Mouse (Mus musculus): Measurements from ENCODE around the gene Gtf2h1. TPM values are rescaled to one million over a fixed set of nuclear protein-coding genes. Genes with fewer than 3 reads are reported as not detected.

Gtf2h1 gene
- polyA plus RNA-seq, 1 experiment: 4.7 TPM

GRCm38 (mm10) chr7:46840787-46841525 is 45.1 kb downstream of the Gtf2h1 start, which contains the start of gene Ldha:
Gene Ldha (plus strand): TSS chr7:46841475.
- DNase-seq (ENCODE audit: low read depth in 1 of 2, low spot score in 2 of 2): no peak
- H3K27ac ChIP-seq (ENCODE audit: insufficient read depth, low read length): no peak within 1 kb of the TSS
- 65% methylated on average over 6 of the region's 6 CpGs for WGBS

GRCm38 (mm10) chr7:46842278-46842677 is 46.4 kb downstream of the Gtf2h1 start:
- Histone ChIP-seq H3K36me3 (ENCODE audit: control insufficient read depth, insufficient read depth, low read length) (no peaks in the 10 kb centered on the region), H3K27me3 (ENCODE audit: control insufficient read depth, insufficient read depth, low read length) (no peaks in the 10 kb centered on the region), H3K4me1 (ENCODE audit: control insufficient read depth, insufficient read depth, insufficient read length) (peaks cover 6% of the 10 kb centered on the region; the same call in 1 of the 2 replicates), H3K27ac (ENCODE audit: insufficient read depth, low read length) (no peak overlapping the region), H3K4me3 (ENCODE audit: extremely low read depth, insufficient read depth, insufficient read length) (no peak overlapping the region)
- 79% methylated on average over 5 of the region's 5 CpGs for WGBS
- DNase-seq (ENCODE audit: low read depth in 1 of 2, low spot score in 2 of 2): no peak
- TF ChIP-seq POLR2A (IDR thresholded peaks at IDR 0.05; ENCODE audit: low read depth, low read length): no peak

More at GRCm38 (mm10) chr7:46840787-46841525, 45.1 kb downstream of the Gtf2h1 start, which contains the start of gene Ldha:
- no peak within 1 kb of the TSS for H3K4me3 ChIP-seq (ENCODE audit: extremely low read depth, insufficient read depth, insufficient read length)
- no peaks in the 10 kb centered on the region for H3K36me3 ChIP-seq (ENCODE audit: control insufficient read depth, insufficient read depth, low read length)
- peaks cover 6% of the 10 kb centered on the region; the same call in 1 of the 2 replicates for H3K4me1 ChIP-seq (ENCODE audit: control insufficient read depth, insufficient read depth, insufficient read length)
- TF ChIP-seq CTCF (IDR thresholded peaks at IDR 0.05; ENCODE audit: extremely low read depth, insufficient read depth, insufficient read length, insufficient replicate concordance) (no peak), POLR2A (IDR thresholded peaks at IDR 0.05; ENCODE audit: low read depth, low read length) (no peak)
- H3K27me3 ChIP-seq (ENCODE audit: control insufficient read depth, insufficient read depth, low read length): no peaks in the 10 kb centered on the region

GRCm38 (mm10) chr7:46843576-46843975 is 47.7 kb downstream of the Gtf2h1 start:
- no peak overlapping the region for H3K27ac ChIP-seq (ENCODE audit: insufficient read depth, low read length)
- H3K36me3 ChIP-seq (ENCODE audit: control insufficient read depth, insufficient read depth, low read length): peaks cover 5% of the 10 kb centered on the region
- no peaks in the 10 kb centered on the region for H3K27me3 ChIP-seq (ENCODE audit: control insufficient read depth, insufficient read depth, low read length)
- no peak for TF ChIP-seq CTCF (IDR thresholded peaks at IDR 0.05; ENCODE audit: extremely low read depth, insufficient read depth, insufficient read length, insufficient replicate concordance)
- no peak for TF ChIP-seq POLR2A (IDR thresholded peaks at IDR 0.05; ENCODE audit: low read depth, low read length)
- 96% methylated on average over 4 of the region's 4 CpGs for WGBS
- no peak for DNase-seq (ENCODE audit: low read depth in 1 of 2, low spot score in 2 of 2)
- H3K4me3 ChIP-seq (ENCODE audit: extremely low read depth, insufficient read depth, insufficient read length): no peak overlapping the region
- H3K4me1 ChIP-seq (ENCODE audit: control insufficient read depth, insufficient read depth, insufficient read length): peaks cover 6% of the 10 kb centered on the region; the same call in 1 of the 2 replicates

- Histone ChIP-seq H3K27ac (ENCODE audit: insufficient read depth, low read length) (peak overlapping the region; percentile 97), H3K27me3 (ENCODE audit: control insufficient read depth, insufficient read depth, low read length) (no peaks in the 10 kb centered on the region), H3K4me3 (ENCODE audit: extremely low read depth, insufficient read depth, insufficient read length) (peak overlapping the region; percentile 96), H3K36me3 (ENCODE audit: control insufficient read depth, insufficient read depth, low read length) (peaks cover 17% of the 10 kb centered on the region), H3K4me1 (ENCODE audit: control insufficient read depth, insufficient read depth, insufficient read length) (no peaks in the 10 kb centered on the region; the same call in 1 of the 2 replicates)
- peak; percentile 97 for TF ChIP-seq POLR2A (IDR thresholded peaks at IDR 0.05; ENCODE audit: low read depth, low read length)
- TF ChIP-seq CTCF (IDR thresholded peaks at IDR 0.05; ENCODE audit: extremely low read depth, insufficient read depth, insufficient read length, insufficient replicate concordance): no peak
- 1% methylated on average over 51 of the region's 51 CpGs for WGBS
- DNase-seq (ENCODE audit: low read depth in 1 of 2, low spot score in 2 of 2): peak; percentile 77 to 92
These were observed 49.5 kb downstream of the Gtf2h1 start for GRCm38 (mm10) chr7:46845211-46845977.

GRCm38 (mm10) chr7:46845978-46846485 is 50.1 kb downstream of the Gtf2h1 start:
- H3K36me3 ChIP-seq (ENCODE audit: control insufficient read depth, insufficient read depth, low read length): peaks cover 19% of the 10 kb centered on the region
- DNase-seq (ENCODE audit: low read depth in 1 of 2, low spot score in 2 of 2): peak; percentile 17 to 41
- WGBS: under 1% methylated on average over 36 of the region's 36 CpGs
- no peaks in the 10 kb centered on the region; the same call in 1 of the 2 replicates for H3K4me1 ChIP-seq (ENCODE audit: control insufficient read depth, insufficient read depth, insufficient read length)
- H3K27me3 ChIP-seq (ENCODE audit: control insufficient read depth, insufficient read depth, low read length): no peaks in the 10 kb centered on the region
- peak overlapping the region; percentile 96 for H3K4me3 ChIP-seq (ENCODE audit: extremely low read depth, insufficient read depth, insufficient read length)
- peak overlapping the region; percentile 97 for H3K27ac ChIP-seq (ENCODE audit: insufficient read depth, low read length)
- TF ChIP-seq CTCF (IDR thresholded peaks at IDR 0.05; ENCODE audit: extremely low read depth, insufficient read depth, insufficient read length, insufficient replicate concordance) (no peak), POLR2A (IDR thresholded peaks at IDR 0.05; ENCODE audit: low read depth, low read length) (no peak)

GRCm38 (mm10) chr7:46846486-46847244 is 50.8 kb downstream of the Gtf2h1 start:
- WGBS: 1% methylated on average over 28 of the region's 28 CpGs
- peaks cover 26% of the 10 kb centered on the region for H3K36me3 ChIP-seq (ENCODE audit: control insufficient read depth, insufficient read depth, low read length)
- TF ChIP-seq POLR2A (IDR thresholded peaks at IDR 0.05; ENCODE audit: low read depth, low read length) (no peak), CTCF (IDR thresholded peaks at IDR 0.05; ENCODE audit: extremely low read depth, insufficient read depth, insufficient read length, insufficient replicate concordance) (peak; percentile 28; the same call in 1 of the 2 replicates)
- peak; percentile 48 to 54 for DNase-seq (ENCODE audit: low read depth in 1 of 2, low spot score in 2 of 2)
- H3K27ac ChIP-seq (ENCODE audit: insufficient read depth, low read length): peak overlapping the region; percentile 97
- peak overlapping the region; percentile 96 for H3K4me3 ChIP-seq (ENCODE audit: extremely low read depth, insufficient read depth, insufficient read length)
- no peaks in the 10 kb centered on the region for H3K27me3 ChIP-seq (ENCODE audit: control insufficient read depth, insufficient read depth, low read length)
- no peaks in the 10 kb centered on the region; the same call in 1 of the 2 replicates for H3K4me1 ChIP-seq (ENCODE audit: control insufficient read depth, insufficient read depth, insufficient read length)
